Mouse (Mus musculus) embryonic fibroblast, embryonic 13.5 days (primary cell): ENCODE measurements around the gene Cdh11.

Experiments used
- CTCF ChIP-seq: IDR thresholded peaks from 2 replicates; pipeline ENCODE4 v1.5.1; 2011; ENCODE audit warnings: mild to moderate bottlenecking, control low read depth, low read length, moderate library complexity, borderline replicate concordance; ENCODE audit not compliant: insufficient read depth
- POLR2A ChIP-seq: IDR thresholded peaks from 2 replicates; pipeline ENCODE4 v1.6.1; 2011; ENCODE audit warnings: low read depth, mild to moderate bottlenecking, control low read depth, low read length, moderate library complexity

- TF ChIP-seq CTCF (no peak), POLR2A (no peak)
These were observed 108.3 kb downstream of the Cdh11 start for GRCm38 (mm10) chr8:102677148-102677547.
